Mouse (Mus musculus) G1E (cell line): ENCODE results near the gene Katnbl1. TPM values are rescaled to one million over a fixed set of nuclear protein-coding genes. Genes with fewer than 3 reads are reported as not detected.

ENCODE experiments used
- ATAC-seq: 2 replicates; pipeline ENCODE4 v1.8.0; 2016; ENCODE audit warnings: mild to moderate bottlenecking; ENCODE audit not compliant: insufficient number of reproducible peaks, poor library complexity, low FRiP score, severe bottlenecking; ENCODE audit errors: extremely low read depth
- DNase-seq: peaks from one replicate; pipeline ENCODE4 v3.0.0; 2012; ENCODE audit warnings: low spot score
- H3K27me3 ChIP-seq: 2 replicates; pipeline ENCODE4 v1.6.1; 2012; ENCODE audit warnings: mild to moderate bottlenecking, low read length, inconsistent platforms; ENCODE audit not compliant: insufficient read depth
- H3K36me3 ChIP-seq: replicated peaks from 2 replicates; pipeline ENCODE3; 2012; ENCODE audit warnings: mild to moderate bottlenecking, inconsistent platforms
- H3K4me1 ChIP-seq: 2 replicates; pipeline ENCODE4 v1.6.1; 2012; ENCODE audit warnings: low read depth, low read length, inconsistent platforms, mixed read lengths; ENCODE audit not compliant: insufficient read depth
- H3K4me3 ChIP-seq: 2 replicates; pipeline ENCODE4 v1.5.1; 2012; ENCODE audit warnings: low read depth, mild to moderate bottlenecking, inconsistent platforms, low read length, moderate library complexity, mixed read lengths
- H3K9me3 ChIP-seq: replicated peaks from 2 replicates; pipeline ENCODE4 v1.6.1; 2012; ENCODE audit warnings: inconsistent platforms
- CTCF ChIP-seq: IDR thresholded peaks from 2 replicates; pipeline ENCODE4 v1.5.1; 2012; ENCODE audit warnings: low read depth, low read length, inconsistent platforms, mixed read lengths
- GATA1 ChIP-seq: IDR thresholded peaks from 2 replicates; pipeline ENCODE4 v1.6.1; 2012; ENCODE audit warnings: borderline replicate concordance, low read length, inconsistent platforms, mixed read lengths
- GATA2 ChIP-seq: IDR thresholded peaks from 2 replicates; pipeline ENCODE4 v1.6.1; 2012; ENCODE audit warnings: low read depth, low read length, inconsistent platforms, borderline replicate concordance
- POLR2AphosphoS5 ChIP-seq: IDR thresholded peaks from 2 replicates; pipeline ENCODE4 v1.6.1; 2012; ENCODE audit warnings: low read depth, low read length, inconsistent platforms; ENCODE audit not compliant: insufficient replicate concordance
- TAL1 ChIP-seq: conservative IDR thresholded peaks from 2 replicates; pipeline ENCODE4 v1.6.1; 2012; ENCODE audit warnings: low read depth, low read length, inconsistent platforms, mixed read lengths
- polyA plus RNA-seq: library from polyadenylated mRNA; stranded (reverse); fragments of >175 nt; gene quantifications from 2 replicates; pipeline ENCODE4 v1.2.3, GENCODE M21; 2012
- total RNA-seq, 2 experiments: library from RNA; stranded (forward) in 1 of 2; stranded (reverse) in 1 of 2; fragments of 200-1000 nt in 1 of 2; fragments of >200 nt in 1 of 2; fragmentation: Nextera tagmentation in 1 of 2; gene quantifications; 2 replicates each; pipeline ENCODE4 v1.2.3; 2014 to 2017

The Katnbl1 gene
- total and polyA plus RNA-seq, 3 experiments, result 6.8 to 34.2 (median 28.4) TPM

- no peak for TF ChIP-seq POLR2AphosphoS5
- H3K9me3 ChIP-seq, result no peaks in the 10 kb centered on the region
- peaks cover 57% of the 10 kb centered on the region for H3K36me3 ChIP-seq
- ATAC-seq, result no peak
- DNase-seq, result no peak
- no peaks in the 10 kb centered on the region for H3K27me3 ChIP-seq
- no peak overlapping the region for H3K4me3 ChIP-seq
- H3K4me1 ChIP-seq, result no peaks in the 10 kb centered on the region
Measured at GRCm38 (mm10) chr2:112353685-112354455, 25.1 kb upstream of the Katnbl1 start.

GRCm38 (mm10) chr2:112359611-112360010 is 19.4 kb upstream of the Katnbl1 start:
- ATAC-seq, result no peak
- Histone ChIP-seq H3K27me3 (no peaks in the 10 kb centered on the region), H3K4me3 (no peak overlapping the region), H3K36me3 (peaks cover 78% of the 10 kb centered on the region), H3K9me3 (no peaks in the 10 kb centered on the region), H3K4me1 (no peaks in the 10 kb centered on the region)
- DNase-seq, result no peak
- TF ChIP-seq CTCF (no peak), GATA2 (no peak), GATA1 (no peak), POLR2AphosphoS5 (no peak), TAL1 (no peak)

GRCm38 (mm10) chr2:112360012-112360780 is 18.8 kb upstream of the Katnbl1 start:
- no peak for DNase-seq
- TF ChIP-seq TAL1 (no peak), GATA2 (no peak), CTCF (no peak), GATA1 (no peak), POLR2AphosphoS5 (no peak)
- Histone ChIP-seq H3K4me1 (no peaks in the 10 kb centered on the region), H3K27me3 (no peaks in the 10 kb centered on the region), H3K36me3 (peaks cover 78% of the 10 kb centered on the region), H3K4me3 (no peak overlapping the region), H3K9me3 (no peaks in the 10 kb centered on the region)
- ATAC-seq, result no peak

- Histone ChIP-seq H3K27me3 (no peaks in the 10 kb centered on the region), H3K4me1 (no peaks in the 10 kb centered on the region), H3K36me3 (peaks cover 80% of the 10 kb centered on the region), H3K4me3 (no peak overlapping the region), H3K9me3 (no peaks in the 10 kb centered on the region)
- TF ChIP-seq GATA1, result no peak
- TF ChIP-seq TAL1, result no peak
- no peak for TF ChIP-seq CTCF
- TF ChIP-seq POLR2AphosphoS5, result no peak
- TF ChIP-seq GATA2, result no peak
- DNase-seq (no peak), ATAC-seq (no peak)
Measured at GRCm38 (mm10) chr2:112360781-112361169, 18.2 kb upstream of the Katnbl1 start.

- no peaks in the 10 kb centered on the region for H3K27me3 ChIP-seq
- TF ChIP-seq POLR2AphosphoS5 (no peak), GATA2 (no peak), GATA1 (no peak), CTCF (no peak), TAL1 (no peak)
- peak overlapping the region; percentile 92 for H3K4me3 ChIP-seq
- peaks cover 23% of the 10 kb centered on the region for H3K4me1 ChIP-seq
- no peaks in the 10 kb centered on the region for H3K9me3 ChIP-seq
- H3K36me3 ChIP-seq, result peaks cover 37% of the 10 kb centered on the region
- DNase-seq (no peak), ATAC-seq (peak; percentile 7; the same call in 1 of the 2 replicates)
Measured at GRCm38 (mm10) chr2:112367222-112367621, 11.8 kb upstream of the Katnbl1 start.

GRCm38 (mm10) chr2:112367726-112368673 is 11.0 kb upstream of the Katnbl1 start, which contains the start of gene Emc4:
Emc4 (minus strand) TSS chr2:112368027.
- Histone ChIP-seq H3K4me1 (peaks cover 23% of the 10 kb centered on the region), H3K9me3 (no peaks in the 10 kb centered on the region), H3K36me3 (peaks cover 31% of the 10 kb centered on the region), H3K4me3 (peak within 1 kb of the TSS; percentile 92), H3K27me3 (no peaks in the 10 kb centered on the region)
- peak; percentile 44 for DNase-seq
- peak; percentile 78 for ATAC-seq
- no peak for TF ChIP-seq CTCF
- no peak; the same call in 1 of the 2 replicates for TF ChIP-seq POLR2AphosphoS5
- no peak for TF ChIP-seq TAL1
- no peak for TF ChIP-seq GATA2
- TF ChIP-seq GATA1, result no peak
